Mouse (Mus musculus) left cerebral cortex, postnatal 4 days (tissue): ENCODE measurements around the gene Tsen34. TPM values are rescaled to one million over a fixed set of nuclear protein-coding genes. Genes with fewer than 3 reads are reported as not detected.
"Not testable (repeated sequence)": the region's sequence is repeated elsewhere in the genome, so short reads cannot be mapped to it uniquely, and the experiment has no call there.

Source experiments
- DNase-seq: peaks from one replicate; pipeline ENCODE4 v3.0.0-alpha.2; 2022
- intact Hi-C: fragments of 180-260 bp; cut with DNase I; formaldehyde crosslinking; loops from one replicate; pipeline ENCODE4 v1.15.1; 2025
- total RNA-seq, 2 experiments: library from RNA; stranded (reverse); gene quantifications; 2 replicates each; pipeline ENCODE4 v1.2.3; 2021

Gene Tsen34
- total RNA-seq, 2 experiments from 2014 or later: 125 to 129 TPM

- intact Hi-C loops: no loop called here
- peak; percentile 24 for DNase-seq
Measured at GRCm38 (mm10) chr7:3685400-3686187, 7.1 kb upstream of the Tsen34 start.

GRCm38 (mm10) chr7:3691919-3692318, 744 bp upstream of the Tsen34 start:
- intact Hi-C loops: loop anchor here (10.0 kb wide), 1 partner anchor 453 kb away; no protein-coding TSS in a partner anchor
- DNase-seq: no peak

- intact Hi-C loops: loop anchor here (10.0 kb wide), 1 partner anchor 452 kb away; no protein-coding TSS in a partner anchor
Measured at GRCm38 (mm10) chr7:3692987-3693808, 535 bp downstream of the Tsen34 start, which contains the start of gene Mboat7. TSS of gene Mboat7 (minus strand) at chr7:3693523.

GRCm38 (mm10) chr7:3693809-3694075, 1.1 kb downstream of the Tsen34 start:
- no peak for DNase-seq
- intact Hi-C loops: loop anchor here (10.0 kb wide), 1 partner anchor 451 kb away; no protein-coding TSS in a partner anchor

More at GRCm38 (mm10) chr7:3692987-3693808, 535 bp downstream of the Tsen34 start, which contains the start of gene Mboat7:
- peak; percentile 96 for DNase-seq

- DNase-seq: peak; percentile 70
- intact Hi-C loops: loop anchor here (10.0 kb wide), 1 partner anchor 450 kb away; no protein-coding TSS in a partner anchor
Measured at GRCm38 (mm10) chr7:3694076-3694948, 1.6 kb downstream of the Tsen34 start.

- intact Hi-C loops: loop anchor here (10.0 kb wide), 1 partner anchor 450 kb away; no protein-coding TSS in a partner anchor
- not testable (repeated sequence) for DNase-seq
Measured at GRCm38 (mm10) chr7:3694949-3695305, 2.3 kb downstream of the Tsen34 start.

GRCm38 (mm10) chr7:3698471-3698870, 5.8 kb downstream of the Tsen34 start:
- intact Hi-C loops: loop anchor here (10.0 kb wide), 1 partner anchor 446 kb away; no protein-coding TSS in a partner anchor
- DNase-seq: no peak

- intact Hi-C loops: no loop called here
- DNase-seq: peak; percentile 7
Measured at GRCm38 (mm10) chr7:3703148-3703878, 10.7 kb downstream of the Tsen34 start.

GRCm38 (mm10) chr7:3703879-3704441, 11.3 kb downstream of the Tsen34 start, which contains the start of gene Rps9:
TSS of gene Rps9 (plus strand) at chr7:3703993.
- intact Hi-C loops: no loop called here
- DNase-seq: peak; percentile 97

GRCm38 (mm10) chr7:3704475-3704874, 11.8 kb downstream of the Tsen34 start:
- no peak for DNase-seq
- intact Hi-C loops: no loop called here

GRCm38 (mm10) chr7:3705461-3705860, 12.8 kb downstream of the Tsen34 start:
- intact Hi-C loops, DNase-seq: not testable (repeated sequence)

- intact Hi-C loops: no loop called here
- no peak for DNase-seq
Measured at GRCm38 (mm10) chr7:3705911-3706310, 13.2 kb downstream of the Tsen34 start.

GRCm38 (mm10) chr7:3706343-3706934, 13.8 kb downstream of the Tsen34 start:
- intact Hi-C loops: no loop called here

GRCm38 (mm10) chr7:3707027-3707426, 14.4 kb downstream of the Tsen34 start:
- DNase-seq: no peak
- intact Hi-C loops: no loop called here

More at GRCm38 (mm10) chr7:3706343-3706934, 13.8 kb downstream of the Tsen34 start:
- DNase-seq: no peak

GRCm38 (mm10) chr7:3707568-3708413, 15.1 kb downstream of the Tsen34 start:
- no peak for DNase-seq
- intact Hi-C loops: no loop called here

- DNase-seq, intact Hi-C loops: not testable (repeated sequence)
Measured at GRCm38 (mm10) chr7:3708447-3708980, 15.9 kb downstream of the Tsen34 start.

GRCm38 (mm10) chr7:3709000-3709399, 16.3 kb downstream of the Tsen34 start:
- DNase-seq: no peak
- intact Hi-C loops: no loop called here
